Mouse (Mus musculus) embryonic fibroblast, embryonic 13.5 days (primary cell): Measurements from ENCODE around the gene Smoc1.

Experiments used
- CTCF ChIP-seq: IDR thresholded peaks from 2 replicates; pipeline ENCODE4 v1.5.1; 2011; ENCODE audit warnings: mild to moderate bottlenecking, control low read depth, low read length, moderate library complexity, borderline replicate concordance; ENCODE audit not compliant: insufficient read depth
- POLR2A ChIP-seq: IDR thresholded peaks from 2 replicates; pipeline ENCODE4 v1.6.1; 2011; ENCODE audit warnings: low read depth, mild to moderate bottlenecking, control low read depth, low read length, moderate library complexity

DNA sequence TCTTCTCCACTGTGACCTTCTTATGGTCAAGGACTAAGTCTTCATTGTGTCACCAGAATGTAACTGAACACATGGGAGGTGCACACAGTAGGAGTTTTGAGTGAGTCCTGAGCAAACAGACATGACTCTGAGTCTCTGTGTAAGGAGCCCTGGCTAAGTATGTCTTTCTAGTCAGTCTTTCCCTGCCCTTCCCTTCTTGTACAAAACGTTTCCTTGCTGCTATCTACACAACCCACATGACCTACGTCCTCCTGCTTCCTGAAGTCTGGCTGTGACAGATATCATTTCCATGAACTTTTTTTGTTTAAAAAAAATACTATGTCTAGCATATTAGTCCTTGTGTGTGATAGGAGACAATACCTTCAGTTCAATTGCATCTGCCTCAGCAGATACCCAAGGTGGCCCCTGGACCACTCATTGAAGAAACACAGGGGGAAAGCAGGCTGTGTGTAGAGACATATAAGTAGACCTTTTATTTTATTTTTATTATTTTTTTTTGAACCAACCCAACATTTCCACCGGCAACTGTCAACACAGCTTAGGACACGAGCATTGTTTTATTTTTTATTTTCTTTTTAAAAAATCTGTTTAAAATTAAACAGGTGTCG, 171.0 kb downstream of the Smoc1 start:
- TF ChIP-seq CTCF: no peak
- TF ChIP-seq POLR2A: no peak
